Mouse (Mus musculus) adrenal gland, adult 2 months (tissue): ENCODE data around the gene Olfr1126. TPM values are rescaled to one million over a fixed set of nuclear protein-coding genes. Genes with fewer than 3 reads are reported as not detected.
"Not testable (repeated sequence)": the region's sequence is repeated elsewhere in the genome, so short reads cannot be mapped to it uniquely, and the experiment has no call there.

Experiments
- DNase-seq: peaks from one replicate; pipeline ENCODE4 v3.0.0; 2021
- long read RNA-seq: library from polyadenylated mRNA; stranded (forward); transcript quantifications from one replicate; pipeline ENCODE4 v2.0.0, GENCODE M21; 2021
- polyA plus RNA-seq: library from polyadenylated mRNA; depleted of rRNA; stranded (reverse); fragments of >200 nt; gene quantifications from 2 replicates; pipeline ENCODE4 v1.2.3, GENCODE M21; 2012; rRNA removed
- total RNA-seq, 2 experiments: library from RNA; stranded (reverse); gene quantifications; 2 replicates each; pipeline ENCODE4 v1.2.3; 2021

Olfr1126 gene
- total RNA-seq: not detected
- not detected in 2 replicates for polyA plus RNA-seq
- long read RNA-seq: 0 reads

- no peak for DNase-seq
Measured at GRCm38 (mm10) chr2:87453662-87454061, at the start of gene Olfr1126. TSS of gene Olfr1126 (plus strand) at chr2:87453962.

GRCm38 (mm10) chr2:87416335-87416734 is 37.4 kb upstream of the Olfr1126 start, which contains the start of gene Olfr1123:
TSS of gene Olfr1123 (plus strand) at chr2:87416635.
- no peak for DNase-seq

GRCm38 (mm10) chr2:87429975-87430374 is 23.8 kb upstream of the Olfr1126 start, which contains the start of gene Olfr1124:
TSS of gene Olfr1124 (plus strand) at chr2:87430275.
- DNase-seq: no peak

GRCm38 (mm10) chr2:87437731-87438130 is 16.0 kb upstream of the Olfr1126 start:
- DNase-seq: no peak

GRCm38 (mm10) chr2:87461769-87462168 is 8.0 kb downstream of the Olfr1126 start:
- DNase-seq: no peak

GRCm38 (mm10) chr2:87480207-87480606 is 26.4 kb downstream of the Olfr1126 start:
- no peak for DNase-seq

GRCm38 (mm10) chr2:87481158-87481557 is 27.4 kb downstream of the Olfr1126 start:
- DNase-seq: no peak

GRCm38 (mm10) chr2:87482276-87482675 is 28.5 kb downstream of the Olfr1126 start:
- DNase-seq: no peak

GRCm38 (mm10) chr2:87496993-87497392 is 43.2 kb downstream of the Olfr1126 start, which contains the start of gene Pramel7:
TSS of gene Pramel7 (minus strand) at chr2:87497093.
- DNase-seq: not testable (repeated sequence)

- no peak for DNase-seq
Measured at GRCm38 (mm10) chr2:87506265-87506664, 52.5 kb downstream of the Olfr1126 start, which contains the start of gene Pramel6. TSS of gene Pramel6 (plus strand) at chr2:87506565.

Other genes starting within 250 kb of the Olfr1126 start
- not detected for gene Olfr1113, start 245.0 kb upstream of the Olfr1126 start, total RNA-seq
- gene Olfr1113, start 245.0 kb upstream of the Olfr1126 start, polyA plus RNA-seq: not detected in 2 replicates
- gene Olfr1115, start 205.9 kb upstream of the Olfr1126 start, total RNA-seq: not detected
- gene Olfr1115, start 205.9 kb upstream of the Olfr1126 start, polyA plus RNA-seq: not detected in 2 replicates
- gene Olfr1116, start 186.4 kb upstream of the Olfr1126 start, total RNA-seq: not detected
- not detected in 2 replicates for gene Olfr1116, start 186.4 kb upstream of the Olfr1126 start, polyA plus RNA-seq
- gene Olfr1118, start 146.4 kb upstream of the Olfr1126 start, total RNA-seq: not detected
- gene Olfr1118, start 146.4 kb upstream of the Olfr1126 start, polyA plus RNA-seq: not detected in 2 replicates
- gene Olfr1120, start 99.1 kb upstream of the Olfr1126 start, total RNA-seq: not detected
- gene Olfr1120, start 99.1 kb upstream of the Olfr1126 start, polyA plus RNA-seq: not detected in 2 replicates
- gene Olfr1121, start 84.1 kb upstream of the Olfr1126 start, total RNA-seq: not detected
- gene Olfr1121, start 84.1 kb upstream of the Olfr1126 start, polyA plus RNA-seq: not detected in 2 replicates
- gene Olfr1122, start 68.1 kb upstream of the Olfr1126 start, total RNA-seq: not detected
- gene Olfr1122, start 68.1 kb upstream of the Olfr1126 start, polyA plus RNA-seq: not detected in 2 replicates
- not detected for gene Olfr1123, start 37.3 kb upstream of the Olfr1126 start, total RNA-seq
- gene Olfr1123, start 37.3 kb upstream of the Olfr1126 start, polyA plus RNA-seq: not detected in 2 replicates
- gene Olfr1124, start 23.7 kb upstream of the Olfr1126 start, total RNA-seq: not detected
- not detected in 2 replicates for gene Olfr1124, start 23.7 kb upstream of the Olfr1126 start, polyA plus RNA-seq
- not detected for gene Pramel7, start 43.1 kb downstream of the Olfr1126 start, total RNA-seq
- gene Pramel7, start 43.1 kb downstream of the Olfr1126 start, polyA plus RNA-seq: not detected in 2 replicates
- gene Pramel6, start 52.6 kb downstream of the Olfr1126 start, total RNA-seq: not detected
- gene Pramel6, start 52.6 kb downstream of the Olfr1126 start, polyA plus RNA-seq: not detected in 2 replicates
- not detected for gene Olfr153, start 77.8 kb downstream of the Olfr1126 start, total RNA-seq
- gene Olfr153, start 77.8 kb downstream of the Olfr1126 start, polyA plus RNA-seq: not detected in 2 replicates
- gene Olfr1128, start 91.6 kb downstream of the Olfr1126 start, total RNA-seq: not detected
- not detected in 2 replicates for gene Olfr1128, start 91.6 kb downstream of the Olfr1126 start, polyA plus RNA-seq
- gene Olfr1129, start 119.9 kb downstream of the Olfr1126 start, total RNA-seq: not detected
- gene Olfr1129, start 119.9 kb downstream of the Olfr1126 start, polyA plus RNA-seq: not detected in 2 replicates
- not detected for gene Olfr1130, start 152.2 kb downstream of the Olfr1126 start, total RNA-seq
- gene Olfr1130, start 152.2 kb downstream of the Olfr1126 start, polyA plus RNA-seq: not detected in 2 replicates
- not detected for gene Olfr1131, start 173.1 kb downstream of the Olfr1126 start, total RNA-seq
- not detected in 2 replicates for gene Olfr1131, start 173.1 kb downstream of the Olfr1126 start, polyA plus RNA-seq
- gene Olfr1132, start 183.6 kb downstream of the Olfr1126 start, total RNA-seq: not detected
- not detected in 2 replicates for gene Olfr1132, start 183.6 kb downstream of the Olfr1126 start, polyA plus RNA-seq
- not detected for gene Olfr1133, start 193.4 kb downstream of the Olfr1126 start, total RNA-seq
- gene Olfr1133, start 193.4 kb downstream of the Olfr1126 start, polyA plus RNA-seq: not detected in 2 replicates
- not detected for gene Olfr1134, start 204.5 kb downstream of the Olfr1126 start, total RNA-seq
- not detected in 2 replicates for gene Olfr1134, start 204.5 kb downstream of the Olfr1126 start, polyA plus RNA-seq
- not detected for gene Olfr1135, start 219.7 kb downstream of the Olfr1126 start, total RNA-seq
- gene Olfr1135, start 219.7 kb downstream of the Olfr1126 start, polyA plus RNA-seq: not detected in 2 replicates
- not detected for gene Olfr1136, start 240.0 kb downstream of the Olfr1126 start, total RNA-seq
- not detected in 2 replicates for gene Olfr1136, start 240.0 kb downstream of the Olfr1126 start, polyA plus RNA-seq